Mouse (Mus musculus) C2C12 (cell line): ENCODE data around the gene Stard13.

Experiments
- CEBPB ChIP-seq: IDR thresholded peaks from one replicate; pipeline ENCODE4 v1.6.1; 2011; ENCODE audit warnings: low read depth, mild to moderate bottlenecking, control low read depth, moderate library complexity
- CTCF ChIP-seq: IDR thresholded peaks from one replicate; pipeline ENCODE4 v1.5.1; 2011; ENCODE audit not compliant: control insufficient read depth, insufficient read depth, insufficient read length
- FOSL1 ChIP-seq: IDR thresholded peaks from one replicate; pipeline ENCODE4 v1.8.0; 2011; ENCODE audit warnings: mild to moderate bottlenecking, low read length; ENCODE audit not compliant: poor library complexity, insufficient read depth, severe bottlenecking
- MAX ChIP-seq: IDR thresholded peaks from one replicate; pipeline ENCODE4 v1.6.1; 2011; ENCODE audit warnings: mild to moderate bottlenecking, control low read depth
- MYOD1 ChIP-seq: IDR thresholded peaks from one replicate; pipeline ENCODE4 v1.6.1; 2011; ENCODE audit warnings: low read depth; ENCODE audit not compliant: control insufficient read depth, insufficient read length
- MYOG ChIP-seq: IDR thresholded peaks from one replicate; pipeline ENCODE4 v1.6.1; 2011; ENCODE audit not compliant: control insufficient read depth, insufficient read length; ENCODE audit errors: extremely low read depth
- USF1 ChIP-seq: IDR thresholded peaks from one replicate; pipeline ENCODE4 v1.6.1; 2011; ENCODE audit warnings: low read depth, mild to moderate bottlenecking, control low read depth, moderate library complexity

DNA sequence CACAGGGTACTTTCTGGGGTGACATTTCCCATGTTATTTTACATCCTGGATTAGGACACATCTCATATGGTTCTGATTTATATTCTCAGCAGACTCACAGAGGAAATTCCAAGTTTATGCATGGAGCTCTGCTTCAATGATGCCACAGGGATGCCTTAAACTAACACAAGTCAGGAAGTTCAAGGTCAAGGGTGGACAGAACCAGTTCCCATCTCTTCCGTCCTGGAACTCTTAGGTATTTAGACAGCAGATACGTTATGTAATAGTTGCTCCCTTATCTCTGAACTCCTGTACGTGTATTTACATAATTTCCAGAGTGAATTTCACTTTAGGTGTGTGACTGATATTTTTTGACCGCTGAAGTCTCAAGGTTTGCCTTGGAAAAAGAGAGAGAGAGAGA, 130.4 kb downstream of the Stard13 start:
- TF ChIP-seq CTCF, result no peak
- TF ChIP-seq USF1, result no peak
- no peak for TF ChIP-seq MYOG
- TF ChIP-seq MAX, result no peak
- no peak for TF ChIP-seq CEBPB
- TF ChIP-seq MYOD1, result no peak
- TF ChIP-seq FOSL1, result no peak
